Mouse (Mus musculus) bone marrow, adult 2 months (tissue): Measurements from ENCODE around the gene Lrpap1.

Source experiments
- CTCF ChIP-seq: fragments of 200-500 bp; IDR thresholded peaks from 2 replicates; pipeline ENCODE4 v1.5.1; 2011; ENCODE audit warnings: low read length, control low read depth; ENCODE audit not compliant: control insufficient read depth, insufficient read depth
- POLR2A ChIP-seq: fragments of 200-500 bp; IDR thresholded peaks from 2 replicates; pipeline ENCODE4 v1.6.1; 2011; ENCODE audit warnings: low read depth, mild to moderate bottlenecking, control low read depth, low read length, borderline replicate concordance; ENCODE audit not compliant: control insufficient read depth

DNA sequence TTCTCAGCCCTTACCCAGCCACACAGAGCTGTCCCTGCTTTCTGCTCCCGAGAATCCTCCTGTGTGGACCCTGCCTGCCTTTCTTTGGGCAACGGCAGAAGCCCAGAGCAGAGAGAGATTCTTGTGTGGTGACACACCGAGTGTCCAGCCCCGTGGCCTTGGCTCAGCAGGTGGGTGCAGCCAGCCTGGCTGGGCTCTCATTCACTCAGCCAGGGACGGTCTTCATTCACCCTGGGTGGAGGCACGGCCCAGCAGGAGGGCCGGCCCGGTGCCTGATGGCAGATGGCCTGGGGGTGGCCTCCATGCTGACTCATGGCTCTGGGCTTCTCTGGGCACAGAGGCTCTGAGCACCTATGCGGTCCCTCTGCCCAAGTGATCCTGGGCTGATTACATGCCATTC is 31.6 kb downstream of the Lrpap1 start:
- TF ChIP-seq POLR2A (no peak), CTCF (no peak)
